Mouse (Mus musculus) E14TG2a.4 (cell line): ENCODE results near the gene Pde6h.

Experiments
- CTCF ChIP-seq: conservative IDR thresholded peaks from 2 replicates; pipeline ENCODE4 v1.5.1; 2014; ENCODE audit warnings: low read length
- POU5F1 ChIP-seq: IDR thresholded peaks from 2 replicates; pipeline ENCODE4 v1.6.1; 2014; ENCODE audit warnings: low read length, borderline replicate concordance

DNA sequence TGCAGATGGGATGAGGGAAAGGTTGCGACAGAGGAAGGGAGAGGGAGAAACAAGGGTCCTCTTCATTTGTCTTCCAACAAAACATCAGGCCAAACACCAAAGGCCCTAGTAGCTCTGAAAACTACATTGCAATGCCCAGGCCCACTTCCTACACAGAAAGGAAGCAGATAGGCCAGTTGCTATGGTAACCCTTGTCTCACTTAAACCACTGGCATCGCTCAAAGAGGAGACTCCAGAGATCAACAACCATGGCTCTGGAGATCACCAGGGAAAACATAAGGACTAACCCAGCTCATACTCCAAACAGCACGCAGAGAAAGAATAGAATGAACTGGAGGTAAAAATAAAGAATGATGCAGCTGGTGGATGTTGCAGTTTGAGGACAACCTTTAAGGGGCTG lies 11.6 kb downstream of the Pde6h start:
- TF ChIP-seq CTCF (no peak), POU5F1 (no peak)
